Mouse (Mus musculus): Measurements from ENCODE around the gene Mef2a.
A peak's percentile ranks its signal among the peaks of the same experiment; 100 is the strongest.

Mef2a gene

DNA sequence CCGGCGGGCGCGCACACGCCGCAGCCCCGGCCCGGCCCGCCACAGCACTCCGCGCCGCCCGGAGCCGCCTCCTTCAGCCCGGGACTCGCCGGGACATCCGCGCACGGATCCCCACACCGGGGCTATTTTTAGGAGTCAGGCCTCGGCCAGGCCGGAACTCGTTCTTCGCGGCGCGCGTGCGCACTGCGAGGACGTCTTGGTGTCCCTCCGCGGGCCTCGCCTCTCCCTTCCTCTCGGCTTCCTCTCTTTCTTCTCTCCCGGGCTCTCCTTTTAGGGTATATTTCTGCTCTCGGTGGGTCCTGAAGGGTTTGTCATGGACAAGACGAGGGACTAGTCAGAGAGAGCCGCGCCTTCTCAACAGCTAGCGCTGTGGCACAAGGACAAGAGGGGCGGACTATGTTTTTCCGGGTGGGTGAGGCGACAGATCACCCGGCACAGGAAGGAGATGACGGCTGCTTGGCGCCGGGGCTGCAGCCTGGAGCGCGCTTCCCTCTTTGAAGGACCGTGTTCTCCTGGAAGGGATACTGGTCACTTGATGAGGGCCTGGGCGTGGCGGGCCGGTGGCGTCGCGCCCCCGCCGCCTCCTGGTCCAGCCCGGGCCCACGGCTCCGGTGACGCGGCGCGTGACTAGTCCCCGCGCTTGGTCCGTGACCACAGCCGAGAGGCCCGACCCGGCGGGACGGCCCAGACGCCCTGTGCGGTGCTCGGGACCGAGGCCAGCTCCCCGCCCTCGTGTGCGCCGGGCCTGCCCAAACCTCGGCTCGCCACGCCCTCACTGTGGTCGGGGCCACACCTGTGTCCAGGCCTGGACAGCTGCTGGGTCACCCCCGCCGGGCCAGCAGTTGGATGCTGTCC is at the start of gene Mef2a:
Gene Mef2a, minus strand, starts transcription at position 130 of the 855 bp plus-strand sequence.
- DNase-seq: peak; percentile 95

DNA sequence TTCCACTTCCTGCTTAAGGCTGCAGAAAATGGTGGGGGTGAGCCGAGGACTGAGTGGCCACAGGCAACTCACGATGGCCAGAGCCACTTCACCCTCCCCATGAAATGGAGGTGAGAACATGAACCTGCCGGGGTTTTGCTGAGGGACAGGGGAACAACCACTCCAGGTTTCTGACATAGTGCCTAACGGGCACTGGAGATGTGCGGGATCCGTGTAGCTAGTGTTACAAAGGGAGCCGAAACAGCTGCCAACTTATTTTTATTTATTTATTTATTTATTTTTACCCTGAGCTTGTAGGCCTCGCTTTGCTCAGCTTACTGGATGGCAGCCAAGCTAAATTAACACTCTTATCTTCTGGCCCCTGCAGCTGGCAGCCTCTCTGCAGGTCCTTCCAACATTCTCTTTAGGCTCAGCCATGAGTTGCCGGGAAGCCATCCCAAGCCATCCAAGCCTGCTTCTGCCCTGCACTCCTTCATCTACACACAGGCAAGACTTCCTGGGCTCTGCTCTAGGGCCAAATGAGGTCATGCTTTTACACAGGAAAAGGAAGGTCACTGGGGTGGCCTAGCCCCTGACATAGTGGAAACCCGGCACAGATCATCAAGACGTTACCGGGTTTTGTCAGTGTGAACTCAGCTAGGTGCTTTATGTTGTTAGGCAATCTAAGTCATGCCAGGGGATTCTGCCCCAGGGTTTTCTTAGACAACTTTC is 49.0 kb upstream of the Mef2a start:
- DNase-seq: no peak

GRCm38 (mm10) chr7:67421088-67421475 is 48.4 kb upstream of the Mef2a start:
- DNase-seq: no peak

- DNase-seq: no peak
These were observed 47.1 kb upstream of the Mef2a start for GRCm38 (mm10) chr7:67419591-67420314.

GRCm38 (mm10) chr7:67418122-67418521 is 45.5 kb upstream of the Mef2a start:
- DNase-seq: no peak

GRCm38 (mm10) chr7:67414766-67415165 is 42.1 kb upstream of the Mef2a start:
- no peak for DNase-seq

GRCm38 (mm10) chr7:67412686-67413085 is 40.0 kb upstream of the Mef2a start:
- DNase-seq: no peak

DNA sequence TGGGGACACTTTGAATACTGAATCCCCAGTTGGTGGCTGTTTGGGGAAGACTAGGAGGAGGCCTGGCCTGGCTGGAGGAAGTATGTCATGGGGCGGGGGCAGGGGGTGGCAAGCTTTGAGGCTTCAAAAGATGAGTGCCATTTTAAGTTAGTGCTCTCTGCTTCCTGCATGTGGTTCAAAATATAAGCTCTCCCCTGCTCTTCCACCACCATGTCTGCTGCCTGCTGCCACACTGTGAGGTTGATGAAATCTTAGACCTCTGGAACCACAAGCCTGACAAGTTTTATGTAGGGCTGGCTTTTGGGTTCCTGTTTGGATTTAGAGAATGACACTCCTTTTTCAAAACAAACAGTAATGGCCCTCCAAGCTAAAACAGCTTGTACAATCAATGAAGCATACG is 34.4 kb upstream of the Mef2a start:
- DNase-seq: no peak

DNA sequence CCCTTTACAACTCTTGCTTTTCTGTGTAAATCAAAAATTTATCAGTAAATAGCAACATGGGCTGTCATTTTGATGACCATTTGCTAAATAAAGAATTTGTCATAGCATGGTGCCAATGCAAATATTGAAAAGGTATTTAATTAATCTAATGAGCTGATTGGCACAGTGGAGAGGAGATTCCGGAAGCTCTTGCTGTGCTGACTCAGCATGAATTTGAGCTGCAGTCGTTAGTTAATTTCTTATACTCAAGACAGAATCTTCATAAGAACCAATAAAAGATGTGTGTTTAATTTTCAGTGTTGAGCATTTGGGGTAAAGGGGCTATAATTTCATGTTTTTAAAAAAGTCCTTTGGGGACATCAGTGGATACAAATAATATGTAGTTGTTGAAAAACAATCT is 31.5 kb upstream of the Mef2a start:
- DNase-seq: no peak

DNA sequence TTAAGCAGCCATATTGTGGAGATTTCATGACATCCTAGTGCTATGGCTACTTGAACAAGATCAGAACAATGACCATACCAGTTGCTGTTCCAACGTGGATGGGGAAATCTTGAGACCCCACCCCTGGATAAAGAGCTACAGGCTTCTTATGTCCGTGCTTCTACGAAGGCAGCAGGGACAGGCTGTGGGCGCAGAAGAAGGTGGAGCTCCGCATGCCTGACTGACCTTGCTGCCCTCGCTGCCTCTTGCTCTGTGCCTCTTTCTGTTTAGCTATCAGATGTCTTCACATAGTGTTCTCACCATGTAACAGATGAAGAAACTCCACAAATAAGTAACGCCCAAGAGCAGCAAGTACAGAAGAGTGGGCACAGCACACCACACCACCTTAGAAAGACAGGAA is 29.7 kb upstream of the Mef2a start:
- no peak for DNase-seq

DNA sequence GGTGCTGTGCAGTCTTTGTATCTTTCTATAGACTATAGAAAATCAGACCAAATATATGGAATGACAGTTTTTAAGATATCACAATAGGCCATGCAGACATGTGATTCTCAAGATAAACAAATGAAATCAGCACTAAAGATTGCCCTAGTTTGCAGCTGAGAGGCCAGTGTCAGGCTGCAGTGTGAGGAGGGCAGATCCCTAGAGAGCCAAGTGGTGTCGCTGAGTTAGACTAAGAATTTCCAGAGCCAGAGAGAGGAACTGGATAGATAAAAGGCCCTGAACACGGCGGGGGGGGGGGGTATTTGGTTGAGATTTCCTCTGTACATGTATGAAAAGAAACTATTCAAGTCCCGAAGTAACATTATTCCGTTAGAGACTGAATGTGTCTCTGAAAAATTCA is 28.7 kb upstream of the Mef2a start:
- DNase-seq: no peak

GRCm38 (mm10) chr7:67390760-67391159 is 18.1 kb upstream of the Mef2a start:
- DNase-seq: no peak

DNA sequence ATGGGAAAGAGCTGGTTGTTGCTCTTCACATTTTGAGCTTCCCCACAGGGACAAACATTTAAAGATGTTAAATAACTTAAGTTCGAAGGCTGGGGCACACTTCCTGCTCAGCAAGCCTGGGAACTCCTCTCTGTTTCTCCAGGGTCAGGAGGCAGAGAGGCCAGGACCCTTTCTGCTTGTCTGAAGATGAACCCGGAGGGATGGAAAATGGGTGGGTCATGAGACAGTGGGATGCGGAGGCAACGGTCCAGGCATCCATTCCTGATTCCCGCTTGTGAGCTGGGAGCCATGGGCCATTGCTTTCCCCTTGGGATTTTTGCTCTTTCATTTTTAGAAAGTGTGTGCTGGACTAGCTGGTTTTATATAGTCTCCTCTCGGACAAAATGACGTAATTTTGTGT is 17.4 kb upstream of the Mef2a start:
- no peak for DNase-seq

DNA sequence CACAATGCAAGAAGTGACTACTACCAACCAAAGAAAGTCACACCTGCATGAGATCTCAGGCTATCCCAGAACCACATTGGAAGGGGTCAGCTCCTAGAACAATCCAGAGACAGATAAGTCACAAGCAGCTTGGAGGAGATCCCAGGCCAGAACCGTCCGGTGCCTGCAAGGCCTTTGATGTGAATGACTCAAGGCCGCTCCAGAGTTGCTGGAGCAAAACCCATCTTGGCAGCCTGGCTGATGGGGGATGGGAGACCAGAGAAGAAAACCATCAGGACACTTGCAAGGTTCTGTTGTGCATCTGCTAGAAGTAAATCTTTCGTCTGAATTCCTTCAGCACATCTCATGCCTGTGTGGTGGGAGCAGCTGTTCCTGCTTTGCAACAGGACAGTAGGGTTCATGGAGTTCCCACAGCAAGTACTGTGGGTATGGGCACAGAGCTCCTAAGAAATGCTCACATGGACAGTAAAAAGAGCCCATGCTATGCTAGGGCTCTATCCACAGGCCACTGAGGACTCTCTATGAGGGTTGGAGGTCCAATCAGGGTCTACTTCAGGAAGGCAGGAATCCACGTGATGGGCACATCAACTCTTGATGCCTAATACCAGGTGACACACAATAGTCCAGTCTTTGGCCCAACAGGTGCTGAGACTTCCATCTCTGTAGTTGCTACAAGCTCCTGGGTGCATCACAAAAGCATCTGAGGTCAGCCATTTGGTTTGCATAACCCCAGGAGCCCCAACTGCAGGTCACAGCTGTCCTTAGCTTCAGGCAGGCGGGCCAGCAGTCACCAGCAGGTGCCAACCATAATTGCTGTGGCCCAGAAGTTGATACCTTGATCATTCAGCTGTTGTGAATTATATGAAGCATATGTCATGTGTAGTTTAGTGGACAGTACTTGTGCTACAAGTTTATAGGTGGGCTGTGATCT is 12.5 kb upstream of the Mef2a start:
- no peak for DNase-seq

GRCm38 (mm10) chr7:67380174-67381129 is 7.8 kb upstream of the Mef2a start:
- no peak for DNase-seq

DNA sequence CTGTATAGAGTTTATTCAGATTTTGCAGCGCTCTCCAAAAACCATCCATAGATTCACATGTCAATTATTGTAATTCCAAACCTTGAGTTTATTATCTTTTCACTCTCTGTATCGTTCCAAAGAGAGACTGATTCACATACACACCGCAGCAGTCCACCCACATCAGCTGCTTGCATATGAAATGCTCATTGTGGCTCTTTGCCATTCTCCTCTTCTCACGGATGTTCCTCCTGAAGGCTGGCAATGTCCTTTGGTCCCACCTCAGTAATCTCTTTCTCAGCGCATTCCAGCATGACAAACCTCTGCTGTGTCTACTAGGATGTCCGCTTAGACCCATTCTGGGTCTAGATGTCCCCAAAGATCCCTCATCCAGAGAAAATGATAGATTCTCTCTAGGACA is 4.1 kb upstream of the Mef2a start:
- no peak for DNase-seq

DNA sequence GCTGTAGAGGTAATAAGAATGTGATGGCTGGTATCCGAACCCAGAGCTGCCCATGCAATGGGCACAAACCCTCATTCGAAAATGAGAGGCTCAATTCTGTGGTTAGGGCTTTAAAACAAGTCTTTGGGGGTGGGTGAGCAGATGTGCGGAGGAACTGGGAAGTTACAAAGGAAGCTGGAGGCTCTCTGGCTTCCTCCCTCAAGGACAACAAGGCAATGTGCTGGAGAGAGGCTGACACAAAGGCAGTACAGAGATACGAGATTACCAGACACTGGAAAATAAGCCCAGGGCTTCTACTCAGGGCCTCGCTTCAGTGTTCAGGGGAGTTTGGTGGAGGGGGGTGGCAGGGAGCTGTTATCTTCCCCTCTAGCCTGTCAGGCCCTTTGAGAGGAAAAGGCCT is 1.3 kb upstream of the Mef2a start:
- peak; percentile 26 for DNase-seq

GRCm38 (mm10) chr7:67373584-67373960 is 914 bp upstream of the Mef2a start:
- DNase-seq: peak; percentile 11

GRCm38 (mm10) chr7:67371891-67372672 is 576 bp downstream of the Mef2a start:
- peak; percentile 65 for DNase-seq

DNA sequence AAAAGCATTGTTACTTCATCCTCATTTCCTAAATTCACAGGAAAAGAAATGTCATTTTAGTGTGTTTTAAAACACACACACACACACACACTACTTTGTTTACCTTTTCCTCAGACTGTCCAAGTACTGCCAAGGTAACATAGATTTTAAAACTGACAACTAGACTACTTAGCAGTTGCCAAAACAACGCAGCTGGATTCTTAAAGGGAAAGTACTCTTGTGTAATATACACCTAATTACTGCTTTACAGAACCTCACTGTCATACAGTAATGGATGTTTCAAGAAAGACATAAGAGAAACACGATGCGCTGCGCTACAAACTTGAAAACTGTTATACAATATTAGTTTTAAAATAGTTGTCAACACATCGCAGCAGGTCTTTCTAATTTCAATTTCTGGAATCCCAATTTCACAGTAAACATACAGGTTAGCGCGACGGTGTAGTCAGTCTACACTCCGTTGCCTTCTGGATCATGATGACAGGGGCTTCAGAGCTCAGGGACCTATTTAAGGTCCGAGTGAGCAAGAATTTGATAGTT is 1.2 kb downstream of the Mef2a start:
- no peak for DNase-seq

All from cerebellum, adult 11-12 months (tissue).